Mouse (Mus musculus) cerebellum, postnatal 14 days (tissue): ENCODE measurements around the gene Nudt5.

Source experiments
- DNase-seq, 2 experiments: peaks; one replicate each; pipeline ENCODE4 v3.0.0; 2021; ENCODE audit warnings: mixed read lengths in 2 of 2

Gene Nudt5

DNA sequence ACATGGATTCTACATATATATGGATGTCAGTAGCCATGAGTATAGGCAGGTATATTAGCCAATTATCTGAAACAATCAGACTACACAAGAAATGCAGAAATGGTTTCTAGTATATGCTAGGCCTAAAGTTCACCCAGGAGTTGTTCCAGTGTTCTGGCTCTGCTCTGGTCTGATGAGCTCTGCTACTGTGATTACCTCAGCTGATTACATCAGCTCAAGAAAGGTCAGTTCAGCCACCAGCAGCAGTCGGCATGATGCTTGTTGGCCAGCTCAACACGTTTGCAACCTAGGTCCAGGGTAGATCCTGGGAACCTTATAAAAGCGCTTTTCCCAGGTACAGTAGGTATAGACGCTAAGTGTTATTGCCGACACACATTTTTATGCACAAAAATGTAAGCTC lies 24.9 kb downstream of the Nudt5 start:
- DNase-seq: no peak

DNA sequence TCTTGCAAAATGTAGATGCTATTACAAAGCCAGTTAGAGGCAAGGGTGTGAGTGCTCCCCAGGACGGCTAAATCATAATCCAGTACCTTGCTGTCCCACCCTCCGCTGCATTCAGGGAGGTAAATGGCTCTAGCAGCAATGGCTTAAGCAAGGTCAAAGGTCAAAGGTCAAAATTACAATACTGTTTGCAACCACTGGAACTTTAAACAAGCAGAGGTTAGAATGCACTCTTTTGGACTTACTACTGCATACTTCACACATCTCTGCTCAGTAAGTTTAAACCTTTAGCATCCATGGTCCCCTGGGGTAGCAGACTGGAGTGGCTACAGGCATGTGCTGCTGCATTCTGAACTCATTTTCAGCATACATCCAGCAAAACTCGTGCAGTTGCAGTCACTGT lies 32.6 kb downstream of the Nudt5 start:
- DNase-seq: no peak

DNA sequence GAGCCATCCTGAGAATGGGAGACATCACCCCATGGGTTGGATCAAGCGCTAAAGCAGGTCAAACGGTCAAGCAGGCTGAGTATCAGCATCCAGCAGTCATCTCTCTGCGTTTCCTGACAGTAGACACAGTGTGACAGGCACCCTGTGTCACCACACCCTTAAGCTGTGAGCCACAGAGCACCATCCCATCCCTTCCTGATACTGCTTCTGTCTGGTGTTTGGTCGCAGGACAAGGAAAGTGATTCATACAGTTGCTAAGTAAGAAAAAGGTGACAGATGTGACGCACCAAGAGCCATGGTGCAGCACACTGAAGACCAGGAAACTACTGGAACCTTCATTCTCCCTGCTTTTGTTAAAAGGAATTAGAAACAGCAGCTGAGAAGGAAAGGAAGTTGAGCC lies 44.0 kb downstream of the Nudt5 start:
- DNase-seq: no peak

DNA sequence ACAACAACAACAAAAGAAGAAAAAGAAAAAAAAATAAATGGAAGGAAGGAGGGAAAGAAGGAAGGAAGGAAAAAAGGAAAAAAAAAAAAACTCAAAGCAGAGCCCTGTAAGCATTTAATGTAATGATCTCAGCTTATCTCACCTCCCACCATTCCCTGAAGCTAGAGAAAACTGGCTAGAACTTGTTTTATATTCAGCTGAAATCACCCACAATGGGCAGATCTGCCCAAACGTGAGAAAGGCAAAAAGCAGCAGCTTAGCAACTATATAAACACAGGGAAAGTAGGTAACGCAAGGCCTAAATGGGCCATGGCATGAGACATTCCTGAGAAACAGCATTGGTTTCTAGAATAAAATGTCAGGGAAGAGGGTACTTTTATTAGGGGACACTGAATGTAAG lies 44.6 kb downstream of the Nudt5 start:
- DNase-seq: no peak

DNA sequence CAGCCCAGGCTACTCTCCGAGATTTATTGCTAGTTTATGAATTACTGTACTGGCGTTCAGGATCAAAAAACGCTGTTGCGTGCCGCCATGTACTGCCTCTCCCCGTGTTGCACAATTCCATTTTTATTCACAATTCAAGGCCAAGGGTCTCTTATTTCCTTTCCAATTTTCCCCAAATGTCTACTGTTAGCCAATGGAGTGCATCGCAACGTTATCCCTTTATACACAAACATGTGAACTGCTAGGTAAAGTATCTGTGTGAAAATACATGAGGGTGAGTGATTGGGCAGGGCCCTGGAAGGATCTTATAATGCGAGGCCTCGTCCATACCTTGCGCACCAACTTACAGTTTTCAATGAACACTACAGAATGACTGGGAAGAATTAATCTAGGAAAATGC lies 49.5 kb downstream of the Nudt5 start:
- DNase-seq: peak in 1 of 2 experiments; percentile 17

DNA sequence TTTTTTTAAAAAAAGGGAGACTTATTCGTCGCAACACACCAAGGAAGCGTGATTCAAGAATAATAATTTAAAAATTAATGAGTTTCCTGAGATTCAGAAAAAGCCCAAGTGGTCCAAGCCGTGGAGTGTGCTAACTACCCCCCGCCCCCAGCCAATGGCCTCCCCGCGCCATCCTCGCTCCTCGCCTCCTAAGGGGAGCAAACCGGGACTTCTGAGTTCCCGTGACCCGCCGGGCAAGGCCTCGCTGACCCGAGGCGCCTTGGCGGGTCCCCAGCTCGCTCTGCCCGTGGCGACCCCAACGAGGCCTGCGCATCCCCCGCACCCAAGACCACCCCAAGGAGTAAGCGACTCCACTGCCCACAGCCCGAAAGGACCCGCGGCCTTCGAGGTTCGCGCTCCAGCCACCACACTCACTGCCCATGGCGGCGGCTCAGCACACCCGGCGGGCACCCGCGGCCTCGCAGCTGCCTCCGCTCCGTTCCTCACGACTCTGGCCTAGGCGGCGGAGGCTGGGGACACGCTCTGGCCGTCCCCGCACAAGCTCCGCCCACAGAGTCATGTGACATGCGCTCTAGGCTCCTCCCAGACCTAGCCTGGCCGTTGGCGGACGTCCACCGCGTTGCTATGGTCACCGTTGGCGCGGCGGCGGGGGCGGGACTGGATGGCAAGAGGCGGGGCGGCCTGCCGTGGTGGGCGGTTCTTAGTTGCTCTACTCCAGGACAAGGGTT lies 50.2 kb downstream of the Nudt5 start, which contains the start of gene Sec61a2:
Sec61a2 (minus strand) TSS at position 590 of the 728 bp plus-strand sequence.
- DNase-seq: peak; percentile 100

DNA sequence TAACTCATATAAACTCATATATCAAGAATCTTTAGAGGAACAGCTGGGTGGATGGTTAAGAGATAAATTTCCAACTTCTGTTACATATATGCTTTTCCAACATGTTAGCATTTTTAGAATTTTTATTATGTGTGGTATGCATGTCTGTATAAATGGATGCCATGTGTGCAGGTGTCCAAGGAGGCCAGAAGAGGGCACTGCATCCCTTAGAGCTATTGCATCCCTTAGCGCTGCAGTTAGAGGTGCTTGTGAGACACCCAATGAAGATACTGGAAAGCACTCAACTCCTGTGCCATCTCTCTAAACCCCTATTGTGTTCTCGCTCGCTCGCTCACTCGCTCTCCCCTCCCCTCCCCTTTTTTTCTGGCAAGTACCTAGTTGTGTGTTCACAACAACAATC lies 55.3 kb downstream of the Nudt5 start:
- DNase-seq: peak; percentile 50 to 66

DNA sequence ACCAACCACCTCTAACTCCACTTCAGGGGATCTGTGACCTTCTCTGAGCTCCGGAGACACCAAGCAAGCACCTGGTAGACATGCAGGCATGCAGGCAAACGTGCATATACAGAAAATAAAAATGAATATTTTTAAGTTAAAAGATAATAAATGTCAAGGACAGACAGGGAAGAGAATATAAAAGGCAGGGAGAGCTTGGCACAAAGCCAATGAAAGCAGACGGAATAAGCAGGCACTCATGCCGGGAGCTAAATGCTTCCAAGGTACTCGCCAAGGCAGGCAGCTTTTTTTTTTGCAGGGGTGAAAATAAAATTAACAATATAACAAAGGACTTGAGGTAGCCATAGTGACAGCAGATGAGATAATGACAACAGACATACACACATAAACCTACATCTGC lies 61.3 kb downstream of the Nudt5 start:
- peak; percentile 72 to 78 for DNase-seq

DNA sequence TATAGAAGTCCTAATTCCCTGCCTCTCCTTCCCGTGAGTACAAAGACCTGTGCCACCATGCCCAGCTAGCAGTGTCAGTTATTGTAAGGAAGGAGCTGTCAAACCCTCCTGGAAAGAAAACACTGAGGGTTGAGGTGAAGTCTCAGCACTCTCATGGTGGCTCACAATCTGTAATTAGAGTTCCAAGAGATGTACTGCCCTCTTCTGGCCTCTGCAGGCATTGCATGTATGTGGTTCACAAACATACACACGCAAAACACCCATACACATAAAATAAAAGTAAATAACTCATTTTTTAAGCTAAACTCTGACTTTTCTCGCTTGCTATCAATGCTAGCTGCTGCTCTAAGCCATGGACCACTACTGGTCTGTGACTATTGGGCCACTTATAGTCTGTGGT lies 61.8 kb downstream of the Nudt5 start:
- peak; percentile 52 to 74 for DNase-seq

DNA sequence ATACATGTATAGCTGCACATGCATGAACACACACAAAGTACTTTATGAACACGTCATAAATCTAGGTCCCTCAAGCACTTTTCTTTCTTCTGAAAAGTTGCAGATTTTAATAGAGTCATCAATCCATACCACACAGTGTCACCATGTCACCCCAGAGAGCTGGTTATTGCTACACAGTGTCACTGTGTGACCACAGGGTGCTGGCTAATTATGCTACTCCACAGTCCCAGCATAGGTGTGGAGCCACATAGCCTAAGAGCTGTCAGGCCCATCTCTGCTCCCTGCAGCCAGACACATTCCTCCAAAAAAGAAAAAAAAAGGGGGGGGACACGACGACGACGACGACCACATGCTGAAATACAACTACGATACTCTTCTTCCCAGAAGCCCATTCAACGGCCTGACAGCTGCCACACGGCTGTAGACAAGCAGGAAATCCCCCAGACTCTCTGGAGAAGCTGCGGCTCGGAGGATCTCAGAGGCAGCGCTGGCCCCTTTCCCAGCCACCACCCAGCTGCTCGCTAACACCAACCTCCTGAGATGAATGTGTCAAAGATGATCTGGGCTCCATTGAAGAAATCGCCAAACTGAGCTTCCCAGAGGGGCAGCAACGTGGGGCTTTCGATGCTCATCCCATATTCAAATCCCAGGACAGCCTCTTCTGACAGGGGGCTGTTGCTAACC lies 66.6 kb downstream of the Nudt5 start:
- peak; percentile 13 to 38 for DNase-seq
